Mouse (Mus musculus): ENCODE measurements around the gene Gsto1.

The Gsto1 gene

DNA sequence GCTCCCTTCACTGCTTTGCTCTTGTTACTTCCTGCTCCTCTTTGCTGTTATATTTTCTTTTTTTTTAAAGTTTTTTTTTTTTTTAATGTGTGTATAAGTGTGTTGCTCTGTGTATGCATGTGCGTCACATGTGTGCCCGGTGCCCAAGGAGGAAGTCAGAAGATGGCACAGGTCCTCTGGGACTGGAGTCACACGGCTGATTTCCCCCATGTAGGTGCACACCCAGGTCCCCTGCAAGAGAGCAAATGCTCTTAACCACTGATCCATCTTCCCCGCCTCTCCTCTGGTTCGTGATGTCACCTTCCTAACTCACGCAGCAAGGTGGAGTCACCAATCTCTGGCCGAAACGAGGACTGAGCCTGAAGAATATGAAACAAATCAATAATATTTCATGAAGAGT lies 33.3 kb downstream of the Gsto1 start:
- DNase-seq (ENCODE audit: low spot score in 2 of 2), result peak in 1 of 2 experiments; percentile 35

DNA sequence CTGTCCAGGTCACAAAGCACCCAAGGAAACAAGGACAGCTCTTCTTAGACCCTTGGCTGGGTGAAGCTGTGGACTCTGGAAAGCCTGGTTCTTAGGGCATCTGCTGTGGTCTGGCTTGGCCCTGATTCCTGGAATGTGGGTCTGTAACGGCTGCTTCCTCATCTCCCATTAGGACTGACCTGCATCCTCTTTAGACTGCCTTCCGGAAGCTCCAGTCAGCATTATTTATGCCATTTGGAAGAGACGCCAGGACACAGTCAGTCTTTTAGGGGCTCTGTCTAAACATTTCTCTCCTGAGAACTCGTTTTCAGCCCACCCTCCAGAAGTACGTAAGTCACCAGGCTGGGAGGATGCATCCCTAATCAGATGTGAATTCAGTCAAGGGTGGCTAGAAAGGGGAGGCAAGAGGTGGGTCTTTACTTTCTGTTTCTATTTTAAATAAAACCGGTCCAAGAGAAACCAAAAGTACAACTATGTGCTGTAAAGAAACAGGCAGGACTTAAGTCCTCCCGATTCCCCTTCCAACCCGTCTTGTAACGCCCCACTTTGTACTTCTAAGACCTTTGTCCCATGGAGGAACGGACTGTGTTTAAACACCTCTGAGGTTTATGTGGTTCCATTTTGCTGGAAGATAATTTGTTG lies 35.8 kb downstream of the Gsto1 start:
- DNase-seq (ENCODE audit: low spot score in 2 of 2), result no peak

DNA sequence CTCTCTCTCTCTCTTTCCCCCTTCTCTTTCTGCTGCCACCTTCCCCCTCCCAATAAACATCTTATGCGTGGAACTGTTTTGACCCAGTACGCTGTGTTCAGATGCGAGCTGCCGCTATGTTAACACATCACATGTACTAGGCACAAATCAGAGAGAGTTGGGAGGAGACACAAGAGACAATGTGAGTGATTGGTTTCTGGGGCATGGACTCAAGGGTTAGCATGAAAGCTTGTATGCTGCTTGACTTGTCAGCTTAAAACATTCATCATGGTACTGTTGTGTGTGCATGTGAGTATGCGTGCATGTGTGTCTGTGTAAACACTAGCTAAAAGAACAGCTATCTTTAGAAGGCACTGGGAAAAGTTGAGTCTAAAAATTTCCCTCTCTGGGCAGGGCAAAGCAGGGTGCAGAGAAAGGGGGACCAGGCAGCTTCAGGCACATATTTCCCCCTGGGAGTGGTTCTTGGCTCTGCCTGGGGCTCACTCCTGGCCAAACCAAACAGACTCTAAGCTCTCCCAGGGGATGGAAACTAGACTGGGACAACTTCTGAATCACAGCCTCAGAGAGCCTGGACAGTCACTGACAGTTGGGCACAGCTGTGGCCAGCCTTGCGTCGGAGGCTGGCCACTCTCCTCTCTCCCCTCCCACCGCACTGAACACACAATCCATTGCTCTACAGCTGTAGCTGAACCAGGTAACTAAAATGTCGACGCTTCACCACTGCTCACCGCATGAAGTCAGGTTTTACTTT lies 37.0 kb downstream of the Gsto1 start:
- no peak for DNase-seq (ENCODE audit: low spot score in 2 of 2)

DNA sequence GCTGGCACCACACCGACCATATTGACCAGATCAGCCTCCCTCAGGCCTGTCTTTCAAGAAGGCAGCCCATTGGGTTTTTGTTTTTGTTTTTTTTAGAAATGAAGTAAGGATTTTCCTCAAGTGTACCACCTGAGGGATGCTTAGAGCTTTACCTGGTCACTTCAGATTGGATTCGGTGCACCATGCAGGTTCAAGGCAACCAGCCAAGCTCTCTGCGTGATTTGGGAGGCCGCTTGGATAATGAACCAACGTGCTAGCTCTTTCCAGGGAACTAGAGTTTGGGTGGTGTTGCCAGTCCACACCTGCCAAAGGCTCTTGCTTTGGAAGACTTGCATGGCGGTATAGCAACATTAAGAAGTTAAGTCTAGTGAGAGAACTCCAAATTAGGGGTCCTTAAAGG lies 38.3 kb downstream of the Gsto1 start:
- DNase-seq (ENCODE audit: low spot score in 2 of 2), result no peak

DNA sequence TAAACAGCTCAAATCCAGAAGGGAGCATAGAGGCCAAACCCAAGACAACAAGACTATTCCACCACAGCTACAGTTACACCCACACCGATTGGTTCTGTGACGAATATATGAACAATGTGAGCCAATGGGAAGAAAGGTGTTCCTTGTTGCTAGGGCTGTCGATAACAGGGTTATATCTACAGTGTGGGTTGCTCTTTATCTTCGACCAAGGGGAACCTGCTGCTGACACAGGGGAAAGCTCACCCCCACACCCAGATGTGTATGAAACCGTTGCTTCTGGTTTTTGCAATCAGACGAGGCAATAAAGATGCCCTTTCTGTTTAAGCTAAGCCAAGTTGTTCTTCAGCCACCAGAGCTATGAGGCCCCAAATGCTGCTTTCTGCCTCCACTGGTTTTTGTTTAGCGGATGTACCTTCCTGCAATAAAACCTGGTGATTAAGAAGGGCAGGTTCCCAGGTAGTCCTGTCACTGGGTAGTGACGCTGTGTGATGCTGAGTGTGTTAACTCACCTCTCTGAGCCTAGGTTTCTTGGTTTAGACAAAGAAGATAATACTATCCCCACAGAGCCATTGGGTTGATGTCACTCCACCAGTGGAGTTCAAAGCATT lies 43.8 kb downstream of the Gsto1 start:
- no peak for DNase-seq (ENCODE audit: low spot score in 2 of 2)

DNA sequence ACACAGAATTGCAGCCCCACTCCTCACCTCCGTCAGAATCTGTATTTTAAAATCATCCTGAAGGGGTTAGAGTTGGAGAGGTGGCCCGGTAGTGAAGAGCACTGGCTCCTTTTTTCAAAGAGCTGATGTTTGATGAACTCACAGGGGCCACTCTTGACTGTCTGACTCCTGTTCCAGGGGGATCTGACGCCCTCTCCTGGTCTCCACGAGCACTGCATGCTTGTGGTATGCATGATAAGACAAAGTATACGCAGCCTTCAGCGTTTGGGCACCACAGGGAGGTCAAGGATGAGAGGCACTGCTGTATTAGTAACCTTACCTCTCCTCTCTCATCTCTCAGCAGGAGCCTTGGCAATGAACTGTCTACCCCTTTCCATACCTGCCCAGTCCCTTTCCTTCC lies 45.2 kb downstream of the Gsto1 start:
- DNase-seq (ENCODE audit: low spot score in 2 of 2), result peak in 1 of 2 experiments; percentile 48

DNA sequence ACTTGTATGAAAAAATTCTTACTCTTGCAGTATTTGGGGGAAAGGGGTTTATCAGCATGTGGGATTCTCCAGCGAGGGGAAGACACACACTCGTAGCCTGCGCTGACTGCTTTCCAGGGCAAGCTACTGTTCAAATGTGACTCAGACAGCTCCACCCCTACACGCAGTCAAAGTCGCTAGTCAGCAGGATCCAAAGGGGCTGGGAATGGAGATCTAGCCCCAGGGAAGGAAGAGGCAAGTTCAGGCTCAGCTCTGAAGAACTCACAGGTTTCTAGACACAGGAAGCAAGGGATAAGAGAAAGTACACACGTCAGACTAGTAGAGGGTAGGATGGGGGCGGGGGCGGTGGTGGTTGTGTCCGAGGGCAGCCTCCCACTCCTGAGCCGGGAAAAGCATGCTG lies 45.8 kb downstream of the Gsto1 start:
- no peak for DNase-seq (ENCODE audit: low spot score in 2 of 2)

DNA sequence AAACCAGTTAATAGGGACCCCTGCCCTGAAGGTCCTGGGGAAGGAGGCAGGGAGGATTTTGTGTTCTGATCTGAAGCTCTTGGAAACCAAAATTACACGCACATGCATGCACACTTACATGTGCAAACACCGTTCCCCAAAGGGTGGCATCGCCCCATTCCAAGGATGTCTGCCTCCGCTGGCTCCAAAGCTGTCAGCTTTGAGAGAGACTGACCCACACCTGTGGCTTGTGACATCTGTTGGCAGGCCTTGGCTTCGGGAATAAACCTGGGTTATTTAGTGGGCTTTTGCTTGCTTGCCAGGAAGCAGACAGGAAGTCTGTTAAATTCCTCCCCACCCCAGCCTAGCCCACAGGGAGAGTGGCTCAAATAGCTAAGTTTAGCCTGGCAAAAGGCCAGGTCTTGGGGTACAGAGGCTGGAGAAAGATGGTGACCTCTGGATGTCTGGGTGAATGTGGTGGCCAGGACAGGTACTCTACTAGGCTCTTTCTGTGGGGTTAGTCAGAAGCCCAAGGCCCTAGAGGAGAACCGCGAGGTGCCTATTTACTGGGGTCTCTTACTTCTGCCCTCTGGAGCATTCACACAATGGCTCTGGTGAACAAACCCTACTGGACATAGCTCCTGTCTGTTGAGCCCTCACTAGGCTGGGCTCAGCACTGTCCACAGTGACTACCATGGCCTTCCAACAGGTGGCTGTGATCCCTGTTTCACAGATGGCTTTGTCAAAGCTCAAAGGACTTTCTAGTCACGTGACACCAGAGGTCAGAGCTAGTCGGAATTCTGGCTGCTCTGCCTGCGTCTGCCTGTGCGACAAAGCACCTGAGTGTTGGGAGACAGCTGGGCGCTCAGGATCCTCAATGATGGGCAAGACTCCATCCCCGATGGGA lies 47.8 kb downstream of the Gsto1 start:
- DNase-seq (ENCODE audit: low spot score in 2 of 2), result no peak

DNA sequence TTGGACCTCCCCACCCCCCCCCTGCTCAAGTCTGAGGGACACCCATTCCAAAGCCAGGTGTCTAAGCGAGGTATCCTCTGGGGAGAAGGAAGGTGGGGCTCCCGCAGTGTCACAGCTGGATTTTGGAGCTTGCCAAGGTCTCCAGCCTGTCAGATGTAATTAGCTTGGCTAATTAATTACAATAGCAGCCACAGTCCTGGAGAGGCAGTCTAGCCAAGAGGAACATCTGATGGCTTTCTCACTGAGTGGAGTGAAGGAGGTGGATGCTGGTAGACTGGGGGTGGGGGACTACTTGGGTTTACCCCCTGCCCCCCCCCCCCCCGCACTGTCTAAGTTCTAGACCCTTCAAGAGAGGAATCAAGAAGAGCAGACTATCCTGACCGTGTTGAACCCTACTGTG lies 48.9 kb downstream of the Gsto1 start:
- DNase-seq (ENCODE audit: low spot score in 2 of 2), result no peak

DNA sequence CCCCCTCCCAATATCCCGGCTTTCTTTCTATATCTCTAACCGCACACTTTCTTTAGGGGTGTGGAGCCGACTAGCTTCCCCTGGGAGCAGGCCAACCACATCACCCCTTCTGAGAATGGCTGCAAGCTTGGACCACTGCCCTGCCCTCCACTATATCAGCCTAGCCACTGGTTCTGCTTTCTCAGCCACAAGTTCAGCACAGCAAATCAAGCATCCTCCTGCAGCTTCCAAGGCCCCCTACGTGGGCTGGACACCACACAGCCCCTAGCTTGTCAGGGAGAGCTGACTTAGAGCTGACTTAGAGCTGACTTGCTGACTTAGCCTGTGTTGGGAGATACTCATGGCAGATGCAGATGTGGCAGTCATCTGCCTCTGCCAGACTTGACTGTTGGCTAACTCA lies 50.3 kb downstream of the Gsto1 start:
- no peak for DNase-seq (ENCODE audit: low spot score in 2 of 2)

DNA sequence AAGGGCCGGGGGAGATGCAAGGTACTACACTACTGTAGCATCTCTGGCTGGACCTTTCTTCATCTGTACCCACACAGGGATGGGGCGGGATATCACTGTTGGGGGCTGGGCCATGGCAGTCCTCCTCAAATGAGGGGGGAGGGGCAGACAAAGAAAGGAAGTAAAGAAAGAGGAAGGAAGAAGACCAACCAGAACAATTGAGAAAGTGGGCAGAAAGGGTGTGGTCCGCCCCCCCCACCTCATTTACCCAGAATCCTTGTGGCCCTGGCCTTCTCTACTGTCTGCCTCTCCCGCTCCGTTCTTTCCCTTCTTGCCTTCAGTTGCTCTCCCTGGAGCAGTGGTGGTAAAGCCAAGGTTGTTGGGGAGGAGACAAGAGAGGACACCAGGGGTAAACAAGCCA lies 50.8 kb downstream of the Gsto1 start:
- DNase-seq (ENCODE audit: low spot score in 2 of 2), result peak in 1 of 2 experiments; percentile 34

DNA sequence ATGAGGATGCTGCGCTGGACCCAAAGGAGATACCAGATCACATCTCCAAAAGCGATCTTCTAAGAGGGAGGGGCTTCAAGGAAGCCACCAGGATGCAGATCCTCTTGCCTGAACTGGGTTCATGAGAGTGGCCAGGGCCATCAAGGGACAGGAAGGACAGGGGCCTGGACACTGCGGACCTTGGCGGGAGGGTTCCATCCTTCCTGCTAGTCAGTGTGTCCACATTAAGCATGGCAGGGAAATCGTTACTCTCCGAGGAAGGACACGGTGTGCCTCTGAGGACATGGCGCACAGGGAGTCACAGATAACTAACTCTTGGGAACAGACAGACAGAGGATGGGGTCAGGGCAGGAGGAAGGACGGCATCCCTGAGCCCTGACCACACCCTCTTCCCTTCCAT lies 52.8 kb downstream of the Gsto1 start:
- DNase-seq (ENCODE audit: low spot score in 2 of 2), result no peak

DNA sequence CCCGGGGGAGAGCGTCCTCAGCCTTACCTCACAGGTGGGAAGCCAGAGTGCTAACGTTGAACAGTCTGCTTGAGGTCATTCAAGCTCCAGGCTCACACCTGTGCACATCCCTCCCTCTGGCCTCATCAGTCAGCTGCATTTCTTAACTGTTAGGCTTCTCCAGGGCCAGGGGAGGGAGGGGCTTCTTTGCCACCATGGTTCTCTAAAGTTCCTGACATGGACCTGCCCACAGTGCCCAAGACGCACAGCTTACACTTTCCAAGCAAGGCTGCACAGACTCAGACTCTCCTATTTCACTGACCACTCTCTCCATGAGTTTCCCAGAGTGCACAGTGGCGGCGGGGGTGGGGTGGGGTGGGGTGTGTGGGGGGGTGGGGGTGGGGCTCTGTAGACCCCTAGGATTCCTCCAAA lies 54.2 kb downstream of the Gsto1 start:
- DNase-seq (ENCODE audit: low spot score in 2 of 2), result no peak

DNA sequence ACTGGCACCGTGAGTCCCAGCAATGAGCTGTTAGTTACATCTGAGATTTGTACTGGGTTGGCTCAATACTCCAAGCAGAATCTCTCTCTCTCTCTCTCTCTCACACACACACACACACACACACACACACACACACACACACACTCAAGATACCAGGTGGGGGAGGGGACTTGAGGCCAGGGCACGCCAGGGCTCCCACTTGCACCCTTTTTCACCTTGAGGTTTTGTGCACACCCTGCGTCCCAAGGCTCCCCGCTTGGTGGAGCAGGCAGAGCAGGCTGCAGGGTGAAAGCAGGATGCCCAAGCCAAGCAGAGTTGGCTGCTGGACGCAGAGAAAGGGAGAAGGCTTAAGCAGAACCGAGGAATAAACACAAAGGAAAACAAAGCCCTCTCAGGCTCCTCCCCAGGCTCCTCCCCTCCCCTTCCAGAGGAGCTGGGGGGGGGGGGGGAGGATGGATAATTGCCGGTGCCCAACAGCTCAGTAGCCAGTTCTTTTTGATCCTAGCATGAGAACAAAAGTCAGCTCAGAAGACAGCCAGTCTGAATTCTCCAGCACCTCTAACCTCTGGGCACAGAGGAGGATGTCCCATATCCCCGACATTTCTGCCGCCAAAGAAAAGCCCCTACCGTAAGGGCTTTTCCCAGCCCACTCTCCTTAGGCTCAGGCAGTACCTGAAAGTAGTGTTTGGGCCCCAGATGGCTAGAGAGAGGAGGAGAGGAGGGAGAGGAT lies 54.8 kb downstream of the Gsto1 start:
- no peak for DNase-seq (ENCODE audit: low spot score in 2 of 2)

DNA sequence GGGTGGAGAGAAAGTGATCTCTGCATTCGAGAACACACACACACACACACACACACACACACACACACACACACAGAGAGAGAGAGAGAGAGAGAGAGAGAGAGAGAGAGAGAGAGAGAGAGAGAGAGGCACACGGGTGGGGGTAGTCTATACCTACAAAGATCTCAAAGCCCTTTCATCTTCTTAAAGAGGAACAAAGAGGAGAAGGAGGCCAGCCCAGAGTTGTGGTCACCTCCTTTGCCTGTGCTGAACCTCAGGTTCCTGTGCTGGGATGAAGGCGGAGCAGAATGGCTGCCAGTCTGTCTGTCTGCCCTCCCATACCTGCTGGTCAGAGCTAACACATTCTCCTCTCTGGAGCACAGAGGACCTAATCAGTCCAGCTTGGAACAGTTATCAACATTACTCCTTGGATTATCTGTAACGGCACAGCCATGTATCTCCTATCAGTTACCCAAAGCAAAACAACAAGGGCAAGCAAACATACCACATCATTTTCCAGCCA lies 55.4 kb downstream of the Gsto1 start:
- DNase-seq (ENCODE audit: low spot score in 2 of 2), result no peak

DNA sequence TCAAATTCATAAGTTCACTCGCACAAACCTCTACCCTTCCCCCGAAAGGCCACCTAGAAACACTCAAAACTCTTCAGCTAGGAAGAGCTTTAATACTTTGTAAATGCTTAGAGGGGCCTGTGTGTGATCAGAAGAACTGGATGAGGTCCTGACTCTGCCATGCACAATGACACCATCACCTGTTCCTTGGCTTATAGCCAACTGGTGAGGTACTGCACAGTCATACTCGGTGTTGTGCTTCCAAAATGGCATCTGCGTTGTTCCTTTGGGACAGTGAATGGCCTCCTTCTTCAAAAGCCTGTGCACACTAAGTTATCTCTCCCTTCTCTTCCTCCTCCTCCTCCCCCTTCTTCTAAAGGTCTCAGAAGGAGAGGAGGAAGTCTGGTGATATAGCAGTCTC lies 56.0 kb downstream of the Gsto1 start:
- no peak for DNase-seq (ENCODE audit: low spot score in 2 of 2)

DNA sequence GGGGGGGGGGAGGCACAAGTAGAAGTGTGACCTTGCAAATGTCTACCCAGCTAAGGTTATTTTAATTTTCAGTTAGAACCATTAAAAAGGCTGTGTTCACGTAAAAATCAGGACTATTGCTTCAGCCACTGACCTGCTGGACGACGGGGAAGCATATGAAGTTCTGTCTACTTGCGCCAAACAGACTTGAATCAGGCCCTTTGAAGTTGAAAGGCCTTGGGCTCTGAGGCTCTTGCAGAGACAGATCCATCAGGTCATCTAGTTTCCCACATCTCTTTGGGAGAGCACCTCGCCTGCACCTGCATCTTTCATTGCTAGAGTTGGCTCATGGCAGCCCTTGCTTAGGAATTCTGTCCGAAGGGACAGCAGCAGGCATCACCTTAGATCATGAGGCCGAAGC lies 58.6 kb downstream of the Gsto1 start:
- no peak for DNase-seq (ENCODE audit: low spot score in 2 of 2)

DNA sequence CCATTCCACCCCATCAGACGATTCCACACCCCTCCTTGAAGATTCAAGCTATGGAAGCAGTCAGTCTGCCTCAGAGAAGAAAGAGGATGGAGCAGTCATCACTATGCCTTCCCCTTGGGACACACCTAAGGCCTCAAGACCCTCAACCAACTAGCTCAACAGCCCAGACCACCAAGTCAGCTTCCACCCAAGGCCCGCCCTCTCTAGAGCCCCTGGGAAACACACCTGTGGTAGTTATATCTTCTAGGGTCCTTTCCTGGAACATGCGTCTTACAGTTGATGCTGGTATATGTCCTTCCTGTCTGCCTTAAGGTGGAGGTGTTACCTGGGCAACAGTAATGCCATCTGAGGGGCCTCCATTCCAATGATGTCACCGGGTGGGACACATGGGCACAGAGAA lies 59.4 kb downstream of the Gsto1 start:
- no peak for DNase-seq (ENCODE audit: low spot score in 2 of 2)

Measured in spleen, postnatal 4 days (tissue).